Mouse (Mus musculus): ENCODE measurements at regions not wholly inside any gene's neighbourhood (a gene's known extent, or its start where the extent isn't known, plus 50 kb on each side); places are given as distances from the start of the nearest gene placed in this dataset.

DNA sequence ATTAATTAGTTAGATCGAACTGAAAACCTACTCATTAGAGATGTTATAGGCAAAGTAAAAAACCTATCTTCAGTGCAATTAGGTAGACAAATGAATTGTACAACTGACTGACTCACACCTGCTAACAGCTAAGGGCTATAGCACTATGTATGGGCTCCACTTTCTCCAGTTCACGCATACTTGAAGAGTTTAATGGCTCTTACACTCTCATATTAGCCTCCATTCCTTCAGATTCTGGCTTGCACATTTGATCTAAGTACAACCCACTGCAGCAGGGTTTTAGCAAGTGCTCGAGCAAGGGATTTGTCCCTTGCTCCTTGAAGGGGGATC, 257.1 kb downstream of the Lmo4 start:
- TF ChIP-seq CTCF (IDR thresholded peaks at IDR 0.05; ENCODE audit: low read depth) (no peak), EP300 (optimal IDR thresholded peaks at IDR 0.05) (no peak)
